Mouse (Mus musculus) megakaryocyte, embryonic 14.5 days (primary cell): ENCODE data around the gene Snx10. TPM values are rescaled to one million over a fixed set of nuclear protein-coding genes. Genes with fewer than 3 reads are reported as not detected.

Experiments
- H3K27me3 ChIP-seq: replicated peaks from 2 replicates; pipeline ENCODE3; 2012; ENCODE audit warnings: inconsistent platforms
- H3K36me3 ChIP-seq: replicated peaks from 2 replicates; pipeline ENCODE3; 2012; ENCODE audit warnings: low read length, inconsistent platforms, mixed read lengths
- H3K4me1 ChIP-seq: 2 replicates; pipeline ENCODE4 v1.6.1; 2012; ENCODE audit warnings: inconsistent platforms
- H3K4me3 ChIP-seq: replicated peaks from 2 replicates; pipeline ENCODE3; 2012; ENCODE audit warnings: moderate library complexity, mild to moderate bottlenecking, inconsistent platforms
- H3K9me3 ChIP-seq: 2 replicates; pipeline ENCODE4 v1.6.1; 2012; ENCODE audit warnings: inconsistent platforms
- FLI1 ChIP-seq: IDR thresholded peaks from 2 replicates; pipeline ENCODE4 v1.6.1; 2012; ENCODE audit warnings: low read length, inconsistent platforms, mixed read lengths
- GATA1 ChIP-seq: IDR thresholded peaks from 3 replicates; pipeline ENCODE4 v1.6.1; 2012; ENCODE audit warnings: mixed read lengths, low read length, inconsistent platforms, borderline replicate concordance
- polyA plus RNA-seq: library from polyadenylated mRNA; stranded (reverse); fragments of >175 nt; gene quantifications from 2 replicates; pipeline ENCODE4 v1.2.3, GENCODE M21; 2012; ENCODE audit warnings: low replicate concordance; ENCODE audit not compliant: insufficient read depth

Gene Snx10
- polyA plus RNA-seq, 1 experiment: 2.4 TPM

DNA sequence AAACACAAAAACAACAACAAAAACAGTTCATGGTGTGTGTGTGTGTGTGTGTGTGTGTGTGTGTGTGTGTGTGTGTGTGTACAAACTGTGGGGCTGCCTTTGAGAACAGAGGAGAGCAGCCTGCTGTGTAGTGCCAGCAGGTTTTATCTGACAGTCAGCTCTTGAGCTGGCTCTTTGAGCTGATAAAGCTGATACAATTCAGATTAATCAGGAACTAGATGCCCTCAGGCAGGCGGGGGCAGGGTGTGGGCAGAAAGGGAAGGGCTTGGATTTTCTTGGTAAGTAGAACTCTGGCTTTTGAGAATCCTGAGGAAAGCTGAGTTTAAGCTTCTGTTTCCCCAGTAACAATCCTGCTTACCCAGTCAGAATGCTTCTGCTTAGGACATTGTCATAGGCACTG, 18.0 kb upstream of the Snx10 start:
- peaks cover 9% of the 10 kb centered on the region for H3K9me3 ChIP-seq
- peaks cover 14% of the 10 kb centered on the region for H3K27me3 ChIP-seq
- peaks cover 13% of the 10 kb centered on the region for H3K4me1 ChIP-seq
- no peak overlapping the region for H3K4me3 ChIP-seq
- no peaks in the 10 kb centered on the region for H3K36me3 ChIP-seq
- no peak for TF ChIP-seq FLI1
- TF ChIP-seq GATA1: no peak

DNA sequence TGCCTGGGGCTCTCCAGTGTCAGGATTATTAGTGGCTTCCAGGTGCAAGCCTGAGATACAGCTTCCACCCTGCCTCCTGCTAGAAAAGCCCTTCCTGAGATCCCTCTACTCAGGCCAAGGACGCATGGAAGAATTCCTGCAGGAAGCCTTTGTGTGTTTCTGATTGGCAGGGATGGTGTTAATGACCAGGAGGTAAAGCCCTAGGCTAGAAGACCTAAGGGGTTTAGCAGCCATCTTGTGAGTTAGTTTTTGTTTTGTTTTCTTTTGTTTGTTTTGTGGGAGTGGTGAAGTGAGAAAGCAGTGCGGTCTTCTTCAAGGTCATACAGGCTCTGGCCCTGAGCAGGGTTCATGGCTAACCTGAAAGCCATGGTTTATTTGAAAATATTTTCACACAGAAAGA, 16.1 kb upstream of the Snx10 start:
- H3K9me3 ChIP-seq: no peaks in the 10 kb centered on the region
- no peaks in the 10 kb centered on the region for H3K36me3 ChIP-seq
- H3K27me3 ChIP-seq: peaks cover 14% of the 10 kb centered on the region
- H3K4me3 ChIP-seq: no peak overlapping the region
- peaks cover 13% of the 10 kb centered on the region for H3K4me1 ChIP-seq
- TF ChIP-seq GATA1 (no peak), FLI1 (no peak)

DNA sequence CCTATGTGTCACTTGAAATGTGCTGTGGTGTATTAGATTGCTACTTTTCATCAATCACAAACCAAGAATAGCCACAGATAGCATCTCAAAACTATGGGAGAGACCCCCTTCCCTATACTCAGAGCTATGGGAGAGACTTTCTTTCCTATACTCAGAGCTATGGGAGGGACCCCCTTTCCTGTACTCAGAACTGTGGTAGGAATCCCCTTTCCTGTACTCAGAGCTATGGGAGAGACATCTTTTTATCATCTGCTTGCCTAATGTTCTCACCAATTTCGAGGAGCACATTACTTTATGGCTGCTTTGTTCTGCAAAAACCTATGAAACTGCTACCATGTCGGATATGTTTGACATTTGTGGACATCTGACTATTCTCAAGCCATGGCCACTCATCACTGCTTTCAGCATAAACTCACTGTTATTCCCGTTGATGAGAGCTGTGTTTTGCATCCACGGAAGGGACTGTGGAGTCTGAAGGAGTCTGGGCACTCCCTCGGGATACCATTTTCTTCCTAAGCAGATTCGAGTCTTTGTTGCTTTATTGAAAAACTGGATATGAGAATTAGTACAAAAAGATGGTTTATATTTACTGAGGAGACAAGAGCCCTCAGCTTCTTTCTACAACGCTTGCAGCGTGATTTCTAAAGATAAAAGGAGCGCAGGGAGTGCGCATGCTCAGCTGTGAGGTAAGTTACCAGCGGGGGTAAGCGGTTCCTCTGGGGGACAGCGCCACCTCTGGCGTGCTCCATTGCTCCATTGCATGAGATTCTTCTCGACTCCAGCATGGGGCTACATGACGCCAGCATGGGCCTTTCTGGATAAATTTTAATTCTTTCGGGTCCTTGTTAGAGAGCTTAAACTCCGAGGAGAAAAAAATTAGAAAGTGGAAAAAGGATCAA, 14.7 kb upstream of the Snx10 start:
- H3K4me3 ChIP-seq: peak overlapping the region; percentile 85
- H3K4me1 ChIP-seq: peaks cover 13% of the 10 kb centered on the region
- H3K9me3 ChIP-seq: no peaks in the 10 kb centered on the region
- peaks cover 18% of the 10 kb centered on the region for H3K27me3 ChIP-seq
- H3K36me3 ChIP-seq: no peaks in the 10 kb centered on the region
- TF ChIP-seq FLI1 (no peak), GATA1 (no peak)

DNA sequence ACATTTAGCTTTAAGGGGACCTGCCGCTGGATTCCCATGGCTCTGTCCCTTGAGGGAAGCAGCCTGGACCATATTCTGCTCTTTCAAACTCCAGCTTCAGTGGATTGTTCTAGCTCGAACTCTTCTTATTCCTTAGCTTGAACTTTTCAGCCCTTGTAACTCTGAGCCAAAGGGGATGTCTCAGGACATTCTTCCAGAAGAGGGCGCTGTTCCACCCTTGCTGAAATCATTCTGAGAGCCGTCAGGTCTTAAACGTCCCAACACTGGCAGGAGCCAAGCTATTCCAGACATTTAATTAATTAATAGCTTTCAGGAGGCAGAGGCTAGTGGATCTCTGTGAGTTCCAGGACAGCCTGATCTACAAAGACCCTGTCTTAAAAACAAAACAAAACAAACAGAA, 13.6 kb upstream of the Snx10 start:
- peak overlapping the region; percentile 56 for H3K4me3 ChIP-seq
- no peaks in the 10 kb centered on the region for H3K36me3 ChIP-seq
- peaks cover 13% of the 10 kb centered on the region for H3K4me1 ChIP-seq
- no peak for TF ChIP-seq GATA1
- TF ChIP-seq FLI1: no peak
- H3K27me3 ChIP-seq: peaks cover 16% of the 10 kb centered on the region
- no peaks in the 10 kb centered on the region for H3K9me3 ChIP-seq

DNA sequence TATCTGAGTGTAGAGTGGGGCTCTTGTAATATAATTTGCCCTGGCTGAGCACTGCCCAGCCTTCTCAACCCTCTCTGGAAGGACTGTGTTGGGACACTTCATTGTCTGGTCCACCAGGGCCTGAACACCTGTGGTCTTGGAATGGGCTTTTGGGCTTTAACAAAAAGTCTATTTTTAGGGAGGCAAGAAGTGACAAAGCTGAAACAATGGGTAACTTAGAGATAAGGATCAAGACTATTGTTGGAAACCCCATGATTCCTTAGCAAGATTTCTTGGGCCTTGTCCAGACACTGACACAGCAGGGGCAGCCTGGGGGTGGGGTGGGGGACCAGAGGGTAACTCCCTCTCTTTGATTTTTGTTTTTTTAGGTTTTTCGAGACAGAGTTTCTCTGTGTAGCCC, 12.8 kb upstream of the Snx10 start:
- Histone ChIP-seq H3K4me3 (no peak overlapping the region), H3K9me3 (no peaks in the 10 kb centered on the region), H3K27me3 (peaks cover 16% of the 10 kb centered on the region), H3K36me3 (no peaks in the 10 kb centered on the region), H3K4me1 (peaks cover 13% of the 10 kb centered on the region)
- TF ChIP-seq GATA1: no peak
- TF ChIP-seq FLI1: no peak

DNA sequence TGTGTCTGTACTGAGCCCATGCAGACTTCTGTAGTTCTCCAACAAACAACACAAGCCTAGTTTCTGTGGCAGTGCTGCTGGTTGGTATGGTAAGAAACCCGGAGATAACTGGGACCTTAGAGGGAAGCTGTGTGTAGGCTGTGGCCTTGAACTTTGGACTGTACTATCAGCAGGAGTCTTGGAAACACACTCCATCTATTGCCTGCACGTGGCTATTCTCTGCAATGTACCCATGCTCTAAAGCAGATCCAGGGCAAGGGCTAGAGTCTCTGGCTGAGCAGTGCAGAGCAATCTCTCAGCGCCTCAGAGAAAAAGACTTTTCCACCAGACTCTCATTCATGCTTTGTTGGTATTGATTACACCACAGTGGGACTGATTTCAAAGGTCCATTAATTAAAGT, 10.0 kb upstream of the Snx10 start:
- H3K4me1 ChIP-seq: peaks cover 12% of the 10 kb centered on the region
- no peaks in the 10 kb centered on the region for H3K36me3 ChIP-seq
- H3K27me3 ChIP-seq: peaks cover 21% of the 10 kb centered on the region
- no peak overlapping the region for H3K4me3 ChIP-seq
- TF ChIP-seq FLI1: no peak
- TF ChIP-seq GATA1: no peak
- peaks cover 18% of the 10 kb centered on the region for H3K9me3 ChIP-seq

DNA sequence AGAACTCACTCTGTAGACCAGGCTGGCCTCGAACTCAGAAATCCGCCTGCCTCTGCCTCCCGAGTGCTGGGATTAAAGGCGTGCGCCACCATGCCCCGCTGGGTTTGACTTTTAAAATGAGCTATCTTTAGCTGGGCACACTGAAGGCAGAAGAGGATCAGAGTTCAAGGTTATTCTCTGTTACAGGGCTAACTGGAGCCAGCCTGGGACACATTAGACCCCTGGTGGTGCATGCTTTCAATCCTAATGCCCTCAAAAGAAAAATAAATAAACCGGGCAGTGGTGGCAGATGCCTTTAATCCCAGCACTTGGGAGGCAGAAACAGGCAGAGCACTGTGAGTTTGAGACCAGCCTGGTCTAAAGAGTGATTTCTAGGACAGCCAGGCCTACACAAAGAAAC, 8.8 kb upstream of the Snx10 start:
- H3K27me3 ChIP-seq: peaks cover 20% of the 10 kb centered on the region
- H3K4me1 ChIP-seq: peaks cover 2% of the 10 kb centered on the region
- TF ChIP-seq GATA1: no peak
- no peak for TF ChIP-seq FLI1
- H3K4me3 ChIP-seq: no peak overlapping the region
- peaks cover 18% of the 10 kb centered on the region for H3K9me3 ChIP-seq
- no peaks in the 10 kb centered on the region for H3K36me3 ChIP-seq

DNA sequence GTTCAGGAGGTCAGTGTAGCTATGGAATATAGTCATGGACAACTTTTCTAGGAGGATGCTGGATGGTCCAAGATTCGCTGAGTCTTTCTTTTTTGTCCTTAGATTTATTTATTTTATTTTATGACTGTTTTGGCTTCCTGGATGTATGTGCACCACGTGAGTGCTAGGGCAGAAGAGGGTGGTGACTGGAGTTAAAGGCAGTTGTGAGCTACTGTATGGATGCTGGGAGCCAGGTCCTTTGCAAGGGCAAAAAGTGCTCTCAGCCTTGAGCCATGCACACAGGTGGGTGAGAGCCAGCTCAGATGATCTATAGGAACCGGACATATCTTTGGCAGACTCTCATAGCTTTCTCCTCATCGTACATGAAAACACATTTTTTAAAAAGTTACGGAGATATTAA, 391 bp upstream of the Snx10 start:
- TF ChIP-seq GATA1: no peak
- no peak for TF ChIP-seq FLI1
- Histone ChIP-seq H3K36me3 (no peaks in the 10 kb centered on the region), H3K9me3 (no peaks in the 10 kb centered on the region), H3K4me1 (peaks cover 20% of the 10 kb centered on the region), H3K27me3 (peaks cover 22% of the 10 kb centered on the region), H3K4me3 (peak overlapping the region; percentile 91)

DNA sequence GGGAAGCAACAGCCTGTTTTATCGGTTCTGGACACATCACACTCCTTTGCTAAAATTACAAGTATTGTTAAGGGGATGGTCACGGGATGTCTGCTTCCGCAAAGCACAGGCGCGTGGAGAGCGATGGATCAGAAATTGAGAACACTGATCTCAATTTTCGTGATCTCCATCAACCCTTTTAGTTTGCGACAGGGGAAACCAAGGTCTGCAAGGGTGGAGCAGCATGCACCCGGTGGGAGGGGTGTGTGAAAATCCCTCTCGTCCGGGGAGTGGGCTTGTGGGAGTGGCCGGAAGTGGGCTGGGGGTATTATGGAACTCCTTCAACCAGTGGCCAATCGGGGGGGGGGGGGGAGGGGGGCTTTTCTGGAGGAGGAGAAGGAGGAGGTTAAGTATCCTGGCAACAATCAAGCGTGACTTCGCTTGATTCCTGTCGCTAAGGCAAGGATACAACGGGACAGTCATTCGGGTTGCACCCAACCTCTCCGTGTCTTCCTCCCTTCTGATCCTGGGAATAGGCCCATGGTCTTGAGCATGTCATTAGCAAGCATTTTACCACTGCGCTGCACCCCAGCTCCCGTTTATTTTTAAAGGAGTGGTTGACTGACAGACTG, 725 bp downstream of the Snx10 start:
- Histone ChIP-seq H3K4me1 (peaks cover 20% of the 10 kb centered on the region), H3K27me3 (peaks cover 32% of the 10 kb centered on the region), H3K4me3 (peak overlapping the region; percentile 91), H3K9me3 (no peaks in the 10 kb centered on the region), H3K36me3 (no peaks in the 10 kb centered on the region)
- TF ChIP-seq GATA1 (no peak), FLI1 (no peak)

DNA sequence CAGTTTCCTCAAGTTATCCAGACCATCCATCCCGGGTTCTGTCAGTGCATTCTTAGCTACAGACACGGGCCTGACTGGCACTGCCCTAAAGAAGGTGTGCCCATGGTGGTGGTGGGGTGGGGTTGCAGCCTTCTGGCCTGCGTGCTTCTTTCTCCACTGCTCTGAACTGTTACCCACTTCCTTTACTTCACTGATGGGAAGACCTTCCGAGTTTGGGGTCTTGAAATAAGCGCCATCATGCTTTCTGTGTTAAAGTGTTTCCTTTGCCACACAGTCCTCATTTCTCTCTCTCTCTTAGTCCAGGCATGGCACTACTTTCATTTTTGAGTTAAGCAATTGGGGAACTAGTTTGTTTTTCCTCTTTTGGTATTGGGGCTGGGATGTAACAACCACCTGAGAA, 1.3 kb downstream of the Snx10 start:
- peaks cover 35% of the 10 kb centered on the region for H3K27me3 ChIP-seq
- H3K4me1 ChIP-seq: peaks cover 20% of the 10 kb centered on the region
- H3K4me3 ChIP-seq: peak overlapping the region; percentile 91
- no peaks in the 10 kb centered on the region for H3K36me3 ChIP-seq
- TF ChIP-seq FLI1 (no peak), GATA1 (no peak)
- no peaks in the 10 kb centered on the region for H3K9me3 ChIP-seq
